Mouse (Mus musculus): Measurements from ENCODE around the gene Adam19. TPM values are rescaled to one million over a fixed set of nuclear protein-coding genes. Genes with fewer than 3 reads are reported as not detected.

Adam19 gene
- total and polyA plus RNA-seq, 3 experiments = 3.0 to 9.0 (median 4.5) TPM

GRCm38 (mm10) chr11:46030026-46030425 lies 25.8 kb upstream of the Adam19 start:
- H3K4me1 ChIP-seq (ENCODE audit: control insufficient read depth in 1 of 2, insufficient read depth in 2 of 2) = peaks cover 0 to 15% of the 10 kb centered on the region in 2 experiments; a peak in 2 of 4 replicates
- TF ChIP-seq POLR2AphosphoS2 (IDR thresholded peaks at IDR 0.05; ENCODE audit: low read depth, low read length) (no peak), ETS1 (conservative IDR thresholded peaks at IDR 0.05; ENCODE audit: low read depth, low read length) (no peak), ZKSCAN1 (IDR thresholded peaks at IDR 0.05; ENCODE audit: borderline replicate concordance, low read depth, low read length) (no peak), CTCF (conservative IDR thresholded peaks at IDR 0.05 in 1 of 2, IDR thresholded peaks at IDR 0.05 in 1 of 2; ENCODE audit: low read depth in 2 of 2, low read length in 2 of 2) (no peak), MAZ (IDR thresholded peaks at IDR 0.05; ENCODE audit: low read depth, low read length) (no peak), MAX (IDR thresholded peaks at IDR 0.05; ENCODE audit: low read length) (no peak), RAD21 (IDR thresholded peaks at IDR 0.05; ENCODE audit: low read depth, low read length) (no peak), NELFE (IDR thresholded peaks at IDR 0.05; ENCODE audit: low read depth, low read length) (no peak), PAX5 (IDR thresholded peaks at IDR 0.05; ENCODE audit: low read length) (no peak), MYC (IDR thresholded peaks at IDR 0.05; ENCODE audit: low read depth, low read length) (no peak), ZMIZ1 (IDR thresholded peaks at IDR 0.05; ENCODE audit: low read depth, low read length) (no peak), USF1 (IDR thresholded peaks at IDR 0.05; ENCODE audit: low read depth, low read length) (no peak)
- dilution Hi-C loops (cut with MboI; ENCODE audit: extremely low pct_ligation_motif_present, extremely low pct_unique_long_range_greater_than_20kb, low sequenced_read_pairs) = no loop called here

GRCm38 (mm10) chr11:46031470-46031869 lies 24.3 kb upstream of the Adam19 start:
- H3K4me3 ChIP-seq (replicated peaks in 1 of 3; ENCODE audit: low read depth in 2 of 3, low read length in 2 of 3, poor library complexity in 1 of 3) = no peak overlapping the region
- H3K4me2 ChIP-seq (ENCODE audit: insufficient read depth, low read depth, poor library complexity, severe bottlenecking) = no peak overlapping the region
- no peak overlapping the region for H3K27ac ChIP-seq (ENCODE audit: insufficient read depth, low read depth)
- peaks cover 2% of the 10 kb centered on the region for H3K9me3 ChIP-seq (replicated peaks; ENCODE audit: low read length)
- TF ChIP-seq SIN3A (IDR thresholded peaks at IDR 0.05; ENCODE audit: low read length) (no peak), NELFE (IDR thresholded peaks at IDR 0.05; ENCODE audit: low read depth, low read length) (no peak), POLR2AphosphoS2 (IDR thresholded peaks at IDR 0.05; ENCODE audit: low read depth, low read length) (no peak), CTCF (conservative IDR thresholded peaks at IDR 0.05 in 1 of 2, IDR thresholded peaks at IDR 0.05 in 1 of 2; ENCODE audit: low read depth in 2 of 2, low read length in 2 of 2) (peak; percentile 19 to 76), IRF4 (IDR thresholded peaks at IDR 0.05; ENCODE audit: low read depth, low read length) (no peak), ZC3H11A (IDR thresholded peaks at IDR 0.05; ENCODE audit: low read depth, low read length) (peak; percentile 16; the same call in 1 of the 2 replicates), RAD21 (IDR thresholded peaks at IDR 0.05; ENCODE audit: low read depth, low read length) (peak; percentile 53), EP300 (IDR thresholded peaks at IDR 0.05; ENCODE audit: low read length) (no peak), MYC (IDR thresholded peaks at IDR 0.05; ENCODE audit: low read depth, low read length) (peak; percentile 67), ZNF384 (IDR thresholded peaks at IDR 0.05; ENCODE audit: low read depth, low read length) (peak; percentile 91), SMC3 (IDR thresholded peaks at IDR 0.05; ENCODE audit: low read depth, low read length) (peak; percentile 66)
- H3K27me3 ChIP-seq (replicated peaks) = no peaks in the 10 kb centered on the region
- dilution Hi-C loops (cut with MboI; ENCODE audit: extremely low pct_ligation_motif_present, extremely low pct_unique_long_range_greater_than_20kb, low sequenced_read_pairs) = no loop called here
- peaks cover 0 to 15% of the 10 kb centered on the region in 2 experiments; a peak in 2 of 4 replicates for H3K4me1 ChIP-seq (ENCODE audit: control insufficient read depth in 1 of 2, insufficient read depth in 2 of 2)
- in situ Hi-C loops (cut with MboI; ENCODE audit: low pct_ligation_motif_present, low pct_unique_long_range_greater_than_20kb, low sequenced_read_pairs) = loop anchor here (10.0 kb wide), 1 partner anchor 163 kb away; no protein-coding TSS in a partner anchor
- no peaks in the 10 kb centered on the region for H3K79me2 ChIP-seq (replicated peaks; ENCODE audit: control insufficient read depth, extremely low read depth, insufficient read depth, poor library complexity, severe bottlenecking)
- peak; percentile 69 for DNase-seq (ENCODE audit: extremely low read depth)
- no peaks in the 10 kb centered on the region for H3K36me3 ChIP-seq (replicated peaks in 1 of 2; ENCODE audit: control insufficient read depth in 1 of 2, insufficient read depth in 1 of 2, low read length in 1 of 2)
- H3K9ac ChIP-seq (ENCODE audit: insufficient read depth, low read depth) = no peak overlapping the region

More at GRCm38 (mm10) chr11:46030026-46030425, 25.8 kb upstream of the Adam19 start:
- H3K4me3 ChIP-seq (replicated peaks in 1 of 3; ENCODE audit: low read depth in 2 of 3, low read length in 2 of 3, poor library complexity in 1 of 3) = no peak overlapping the region
- H3K27me3 ChIP-seq (replicated peaks) = no peaks in the 10 kb centered on the region
- H3K9ac ChIP-seq (ENCODE audit: insufficient read depth, low read depth) = no peak overlapping the region
- H3K36me3 ChIP-seq (replicated peaks in 1 of 2; ENCODE audit: control insufficient read depth in 1 of 2, insufficient read depth in 1 of 2, low read length in 1 of 2) = no peaks in the 10 kb centered on the region
- DNase-seq (ENCODE audit: extremely low read depth) = no peak
- no peak overlapping the region for H3K4me2 ChIP-seq (ENCODE audit: insufficient read depth, low read depth, poor library complexity, severe bottlenecking)
- H3K27ac ChIP-seq (ENCODE audit: insufficient read depth, low read depth) = no peak overlapping the region
- no peaks in the 10 kb centered on the region for H3K79me2 ChIP-seq (replicated peaks; ENCODE audit: control insufficient read depth, extremely low read depth, insufficient read depth, poor library complexity, severe bottlenecking)
- H3K9me3 ChIP-seq (replicated peaks; ENCODE audit: low read length) = peaks cover 2% of the 10 kb centered on the region
- in situ Hi-C loops (cut with MboI; ENCODE audit: low pct_ligation_motif_present, low pct_unique_long_range_greater_than_20kb, low sequenced_read_pairs) = loop anchor here (10.0 kb wide), 1 partner anchor 165 kb away; no protein-coding TSS in a partner anchor
